Mouse (Mus musculus) CH12.LX (cell line): ENCODE measurements around the gene Lrrk2.

Source experiments
- MXI1 ChIP-seq: IDR thresholded peaks from 2 replicates; pipeline ENCODE4 v1.6.1; 2011; ENCODE audit warnings: mild to moderate bottlenecking, low read depth, low read length, improper control_type of control experiment
- POLR2AphosphoS2 ChIP-seq: IDR thresholded peaks from 2 replicates; pipeline ENCODE4 v1.6.1; 2011; ENCODE audit warnings: low read depth, low read length, improper control_type of control experiment
- ZNF384 ChIP-seq: IDR thresholded peaks from 2 replicates; pipeline ENCODE4 v1.6.1; 2012; ENCODE audit warnings: low read depth, low read length, improper control_type of control experiment, inconsistent platforms

GRCm38 (mm10) chr15:91754546-91754945 lies 81.6 kb downstream of the Lrrk2 start:
- no peak for TF ChIP-seq MXI1
- no peak for TF ChIP-seq ZNF384
- TF ChIP-seq POLR2AphosphoS2 = no peak
